Mouse (Mus musculus): ENCODE measurements at regions not wholly inside any gene's neighbourhood (a gene's known extent, or its start where the extent isn't known, plus 50 kb on each side); places are given as distances from the start of the nearest gene placed in this dataset.
"Not testable (repeated sequence)": the region's sequence is repeated elsewhere in the genome, so short reads cannot be mapped to it uniquely, and the experiment has no call there.

- H3K27me3 ChIP-seq (replicated peaks; ENCODE audit: low read depth, poor library complexity, severe bottlenecking), result no peaks in the 10 kb centered on the region
- H3K4me3 ChIP-seq, result no peak overlapping the region
- H3K9me3 ChIP-seq, result no peaks in the 10 kb centered on the region
- peak overlapping the region; percentile 4; the same call in 1 of the 2 replicates for H3K27ac ChIP-seq (replicated peaks)
- DNase-seq (ENCODE audit: low spot score), result peak; percentile 48
- H3K4me1 ChIP-seq, result peaks cover 11% of the 10 kb centered on the region
- H3K36me3 ChIP-seq (replicated peaks), result no peaks in the 10 kb centered on the region
- 20% methylated on average over 2 of the region's 2 CpGs for WGBS
Measured at GRCm38 (mm10) chr7:125155291-125155690, 289.2 kb upstream of the Kdm8 start.

DNA sequence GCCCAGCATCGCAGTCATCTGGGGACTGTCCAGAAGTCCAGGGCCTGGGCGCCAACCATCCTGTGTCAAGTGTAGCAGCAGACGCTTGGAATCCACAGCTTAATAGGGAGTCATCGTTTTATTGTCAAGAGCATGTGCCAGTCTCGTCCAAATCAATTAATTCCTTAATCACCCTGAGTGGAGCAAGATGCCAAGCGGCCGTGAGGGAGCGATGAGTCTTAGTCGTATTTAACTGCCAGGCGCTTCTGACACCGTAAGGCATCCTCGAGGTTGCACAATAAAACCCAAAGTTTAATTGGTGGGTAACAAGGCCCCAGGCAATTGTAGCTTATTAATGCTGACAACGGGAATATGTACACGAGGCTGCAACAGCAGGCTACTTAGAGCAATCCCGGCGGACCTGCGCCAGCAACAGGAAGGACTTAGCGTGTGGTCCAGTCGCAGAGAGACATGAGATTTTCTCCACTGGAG is 277.6 kb upstream of the Kdm8 start:
- Histone ChIP-seq H3K27ac (replicated peaks) (no peak overlapping the region), H3K27me3 (replicated peaks; ENCODE audit: low read depth, poor library complexity, severe bottlenecking) (no peaks in the 10 kb centered on the region), H3K36me3 (replicated peaks) (no peaks in the 10 kb centered on the region), H3K4me3 (no peak overlapping the region), H3K4me1 (no peaks in the 10 kb centered on the region), H3K9me3 (no peaks in the 10 kb centered on the region)
- 89% methylated on average over 19 of the region's 19 CpGs for WGBS
- DNase-seq (ENCODE audit: low spot score), result no peak

DNA sequence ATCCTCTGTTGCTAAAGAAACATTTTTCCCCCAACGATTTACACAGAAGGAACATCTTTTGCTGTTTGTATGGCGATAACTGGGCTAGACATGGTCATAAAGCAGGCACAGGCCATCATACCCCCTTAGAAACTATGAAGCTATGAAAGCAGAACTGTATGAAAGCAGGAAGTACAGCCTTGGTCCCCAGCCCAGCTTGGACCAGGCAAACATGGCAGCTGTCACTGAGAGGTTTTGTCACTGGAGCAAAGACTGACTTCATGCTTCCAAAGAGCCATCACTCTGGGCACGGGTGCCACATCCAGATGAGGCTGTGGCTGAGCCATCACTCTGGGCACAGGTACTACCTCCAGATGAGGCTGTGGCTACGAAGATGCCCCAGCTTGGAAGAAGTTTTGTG is 276.8 kb upstream of the Kdm8 start:
- 91% methylated on average over 4 of the region's 4 CpGs for WGBS
- no peak overlapping the region for H3K4me3 ChIP-seq
- no peak for DNase-seq (ENCODE audit: low spot score)
- no peak overlapping the region for H3K27ac ChIP-seq (replicated peaks)
- no peaks in the 10 kb centered on the region for H3K4me1 ChIP-seq
- H3K9me3 ChIP-seq, result no peaks in the 10 kb centered on the region
- H3K27me3 ChIP-seq (replicated peaks; ENCODE audit: low read depth, poor library complexity, severe bottlenecking), result no peaks in the 10 kb centered on the region
- H3K36me3 ChIP-seq (replicated peaks), result no peaks in the 10 kb centered on the region

DNA sequence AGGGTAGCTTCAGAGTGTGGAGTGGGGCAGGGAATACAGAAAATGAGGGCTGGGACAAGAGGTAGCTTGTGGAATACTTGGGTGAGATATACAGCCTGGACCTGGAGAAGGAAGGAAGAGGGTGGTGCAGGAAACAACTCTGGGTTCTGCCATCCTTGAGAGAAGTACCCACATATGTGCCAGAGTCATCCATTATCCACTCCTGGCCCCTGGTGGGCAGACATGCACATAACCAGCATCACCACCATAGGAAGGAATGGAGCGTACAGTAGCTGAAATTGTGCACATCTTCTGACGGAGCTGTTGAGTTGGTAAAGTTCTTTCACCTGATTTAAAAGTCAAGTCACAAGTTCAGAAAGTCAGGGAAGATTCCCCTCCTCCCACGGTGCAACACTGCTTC is 262.9 kb upstream of the Kdm8 start:
- H3K9me3 ChIP-seq, result no peaks in the 10 kb centered on the region
- no peak for DNase-seq (ENCODE audit: low spot score)
- WGBS, result 77% methylated on average over 3 of the region's 3 CpGs
- H3K4me3 ChIP-seq, result no peak overlapping the region
- H3K36me3 ChIP-seq (replicated peaks), result no peaks in the 10 kb centered on the region
- H3K27ac ChIP-seq (replicated peaks), result no peak overlapping the region
- H3K4me1 ChIP-seq, result no peaks in the 10 kb centered on the region
- no peaks in the 10 kb centered on the region for H3K27me3 ChIP-seq (replicated peaks; ENCODE audit: low read depth, poor library complexity, severe bottlenecking)

DNA sequence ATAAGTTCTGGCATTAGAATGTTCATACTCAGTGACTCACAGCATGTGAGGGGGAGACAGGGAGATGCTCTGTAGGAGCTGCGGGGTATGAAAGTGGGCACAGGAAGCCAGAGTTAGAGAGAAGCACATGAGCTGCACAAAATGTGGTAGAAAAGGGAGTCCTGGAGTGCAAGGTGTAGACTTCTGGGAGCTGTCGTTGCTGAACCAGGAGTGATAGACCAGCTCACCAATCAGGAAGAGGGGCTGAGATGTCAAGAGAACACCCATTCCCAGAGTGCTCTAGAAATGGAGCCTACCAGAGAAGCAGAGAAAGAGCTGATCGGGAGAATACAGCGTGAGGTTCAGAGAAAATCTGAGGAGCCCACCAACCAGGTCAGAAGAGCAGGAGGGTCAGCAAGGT is 262.2 kb upstream of the Kdm8 start:
- Histone ChIP-seq H3K27ac (replicated peaks) (no peak overlapping the region), H3K36me3 (replicated peaks) (no peaks in the 10 kb centered on the region), H3K4me1 (no peaks in the 10 kb centered on the region), H3K4me3 (no peak overlapping the region), H3K9me3 (no peaks in the 10 kb centered on the region), H3K27me3 (replicated peaks; ENCODE audit: low read depth, poor library complexity, severe bottlenecking) (no peaks in the 10 kb centered on the region)
- WGBS, result 83% methylated on average over 4 of the region's 4 CpGs
- no peak for DNase-seq (ENCODE audit: low spot score)

DNA sequence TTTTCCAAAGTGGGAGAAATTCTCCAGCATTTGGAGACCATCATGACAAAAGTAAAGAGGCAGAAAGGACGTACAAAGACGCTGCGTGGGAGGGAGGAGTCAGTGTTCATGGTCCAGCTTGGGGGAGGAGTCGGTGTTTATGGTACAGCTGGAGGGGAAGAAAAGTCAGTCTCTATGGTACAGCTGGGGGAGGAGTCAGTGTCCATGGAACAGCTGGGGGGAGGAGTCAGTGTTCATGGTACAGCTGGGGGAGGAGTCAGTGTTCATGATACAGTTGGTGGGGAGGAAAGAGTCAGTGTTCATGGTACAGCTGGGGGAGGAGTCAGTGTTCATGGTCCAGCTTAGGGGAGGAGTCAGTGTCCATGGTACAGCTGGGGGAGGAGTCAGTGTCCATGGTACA is 261.5 kb upstream of the Kdm8 start:
- not testable (repeated sequence) for H3K36me3 ChIP-seq (replicated peaks); H3K9me3 ChIP-seq; H3K4me1 ChIP-seq; H3K4me3 ChIP-seq; H3K27me3 ChIP-seq (replicated peaks; ENCODE audit: low read depth, poor library complexity, severe bottlenecking); H3K27ac ChIP-seq (replicated peaks); DNase-seq (ENCODE audit: low spot score)
- 83% methylated on average over 4 of the region's 4 CpGs for WGBS

GRCm38 (mm10) chr7:125185037-125185679 is 259.3 kb upstream of the Kdm8 start:
- no peak overlapping the region for H3K27ac ChIP-seq (replicated peaks)
- H3K36me3 ChIP-seq (replicated peaks), result no peaks in the 10 kb centered on the region
- 82% methylated on average over 13 of the region's 13 CpGs for WGBS
- no peaks in the 10 kb centered on the region for H3K27me3 ChIP-seq (replicated peaks; ENCODE audit: low read depth, poor library complexity, severe bottlenecking)
- DNase-seq (ENCODE audit: low spot score), result no peak
- H3K9me3 ChIP-seq, result no peaks in the 10 kb centered on the region
- no peak overlapping the region for H3K4me3 ChIP-seq
- no peaks in the 10 kb centered on the region for H3K4me1 ChIP-seq

DNA sequence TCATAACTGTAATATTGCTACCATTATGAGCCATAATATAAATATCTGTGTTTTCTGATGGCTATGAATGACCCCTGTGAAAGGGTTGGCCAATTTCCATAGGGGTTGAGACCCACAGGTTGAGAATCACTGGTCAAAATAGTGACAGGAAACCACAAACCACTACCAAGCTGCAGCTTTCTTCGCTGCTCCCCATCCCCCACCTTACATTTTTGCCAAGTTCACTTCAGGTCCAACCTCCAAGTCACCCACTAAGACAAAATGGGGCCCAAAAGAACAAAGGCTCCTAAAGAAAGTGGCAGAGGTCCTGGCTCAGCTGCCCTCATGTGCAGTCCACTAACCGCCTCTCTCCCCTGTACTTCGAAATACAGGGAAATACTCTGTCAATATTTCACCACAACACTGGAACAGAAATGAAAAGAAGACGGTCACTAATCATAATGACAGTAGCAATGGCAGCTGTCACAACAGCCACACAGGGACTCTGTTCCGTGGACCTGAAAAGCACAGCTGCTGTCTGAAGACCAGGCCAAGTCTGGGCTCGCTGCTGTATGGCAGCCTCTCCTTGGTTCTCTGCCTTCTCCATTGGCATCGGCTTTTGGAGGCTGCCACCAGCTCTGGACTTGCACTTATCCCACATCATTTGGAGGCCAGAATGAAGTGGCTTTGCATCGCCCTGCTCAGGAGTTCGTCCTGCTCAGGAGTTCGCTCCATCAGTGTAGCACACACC is 257.3 kb upstream of the Kdm8 start:
- no peaks in the 10 kb centered on the region for H3K4me1 ChIP-seq
- H3K4me3 ChIP-seq, result no peak overlapping the region
- no peak for DNase-seq (ENCODE audit: low spot score)
- H3K36me3 ChIP-seq (replicated peaks), result no peaks in the 10 kb centered on the region
- no peaks in the 10 kb centered on the region for H3K9me3 ChIP-seq
- 90% methylated on average over 10 of the region's 10 CpGs for WGBS
- no peaks in the 10 kb centered on the region for H3K27me3 ChIP-seq (replicated peaks; ENCODE audit: low read depth, poor library complexity, severe bottlenecking)
- no peak overlapping the region for H3K27ac ChIP-seq (replicated peaks)

DNA sequence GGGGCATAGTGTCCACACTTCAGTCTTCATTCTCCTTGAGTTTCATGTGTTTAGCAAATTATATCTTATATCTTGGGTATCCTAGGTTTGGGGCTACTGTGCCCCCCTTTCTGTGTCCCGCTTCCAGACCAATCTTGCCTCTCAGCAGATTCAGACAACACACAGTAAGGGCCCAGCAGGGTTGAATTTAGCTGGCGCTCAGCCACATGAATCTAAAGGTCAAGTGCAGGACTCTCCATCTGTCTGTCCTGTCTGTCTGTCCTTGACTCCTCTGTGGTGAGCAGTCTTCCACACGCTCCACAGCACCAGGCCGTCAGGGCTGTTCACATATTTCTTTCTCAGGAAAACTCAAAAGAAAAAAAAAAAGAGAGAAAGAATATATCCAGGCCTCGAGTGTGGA is 255.5 kb upstream of the Kdm8 start:
- H3K27ac ChIP-seq (replicated peaks), result no peak overlapping the region
- H3K4me1 ChIP-seq, result no peaks in the 10 kb centered on the region
- H3K9me3 ChIP-seq, result no peaks in the 10 kb centered on the region
- WGBS, result 89% methylated on average over 5 of the region's 5 CpGs
- DNase-seq (ENCODE audit: low spot score), result no peak
- no peak overlapping the region for H3K4me3 ChIP-seq
- no peaks in the 10 kb centered on the region for H3K36me3 ChIP-seq (replicated peaks)
- H3K27me3 ChIP-seq (replicated peaks; ENCODE audit: low read depth, poor library complexity, severe bottlenecking), result no peaks in the 10 kb centered on the region

DNA sequence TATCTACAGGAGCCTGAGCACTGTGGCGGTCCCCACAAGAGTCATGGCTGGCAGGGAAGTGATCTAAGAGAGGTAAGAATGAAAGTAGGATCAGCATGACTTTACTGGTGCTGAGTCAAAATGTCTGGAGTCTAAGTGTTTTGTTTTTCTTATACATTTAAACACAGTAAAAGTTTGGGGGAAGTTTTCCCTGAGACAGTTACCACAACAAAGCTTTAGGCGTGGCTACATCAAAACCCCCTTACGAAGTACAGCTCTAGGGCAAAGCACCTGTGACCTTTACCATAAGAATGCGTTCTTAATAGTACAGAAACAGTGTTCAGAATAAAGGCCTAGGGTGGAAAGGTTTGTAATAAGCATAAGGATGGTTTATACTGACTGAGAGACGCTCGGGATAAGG is 254.4 kb upstream of the Kdm8 start:
- Histone ChIP-seq H3K36me3 (replicated peaks) (no peaks in the 10 kb centered on the region), H3K27ac (replicated peaks) (no peak overlapping the region), H3K9me3 (no peaks in the 10 kb centered on the region), H3K4me3 (no peak overlapping the region), H3K27me3 (replicated peaks; ENCODE audit: low read depth, poor library complexity, severe bottlenecking) (no peaks in the 10 kb centered on the region), H3K4me1 (no peaks in the 10 kb centered on the region)
- DNase-seq (ENCODE audit: low spot score), result no peak
- 81% methylated on average over 6 of the region's 6 CpGs for WGBS

- no peaks in the 10 kb centered on the region for H3K9me3 ChIP-seq
- no peaks in the 10 kb centered on the region for H3K36me3 ChIP-seq (replicated peaks)
- no peaks in the 10 kb centered on the region for H3K27me3 ChIP-seq (replicated peaks; ENCODE audit: low read depth, poor library complexity, severe bottlenecking)
- DNase-seq (ENCODE audit: low spot score), result no peak
- no peak overlapping the region for H3K27ac ChIP-seq (replicated peaks)
- no peaks in the 10 kb centered on the region for H3K4me1 ChIP-seq
- H3K4me3 ChIP-seq, result no peak overlapping the region
Measured at GRCm38 (mm10) chr7:125191313-125191712, 253.2 kb upstream of the Kdm8 start.

GRCm38 (mm10) chr7:125211346-125211973 is 233.0 kb upstream of the Kdm8 start:
- H3K4me1 ChIP-seq, result peaks cover 2% of the 10 kb centered on the region; the same call in 1 of the 2 replicates
- WGBS, result 75% methylated on average over 6 of the region's 6 CpGs
- DNase-seq (ENCODE audit: low spot score), result no peak
- no peak overlapping the region for H3K4me3 ChIP-seq
- no peaks in the 10 kb centered on the region for H3K36me3 ChIP-seq (replicated peaks)
- no peaks in the 10 kb centered on the region for H3K9me3 ChIP-seq
- no peaks in the 10 kb centered on the region for H3K27me3 ChIP-seq (replicated peaks; ENCODE audit: low read depth, poor library complexity, severe bottlenecking)
- H3K27ac ChIP-seq (replicated peaks), result no peak overlapping the region

GRCm38 (mm10) chr7:125214036-125214435 is 230.4 kb upstream of the Kdm8 start:
- Histone ChIP-seq H3K27me3 (replicated peaks; ENCODE audit: low read depth, poor library complexity, severe bottlenecking) (no peaks in the 10 kb centered on the region), H3K4me1 (peaks cover 15% of the 10 kb centered on the region), H3K9me3 (no peaks in the 10 kb centered on the region), H3K4me3 (no peak overlapping the region), H3K36me3 (replicated peaks) (no peaks in the 10 kb centered on the region), H3K27ac (replicated peaks) (no peak overlapping the region)
- 82% methylated on average over 6 of the region's 6 CpGs for WGBS
- no peak for DNase-seq (ENCODE audit: low spot score)

Measured in embryonic facial prominence, embryonic 10.5 days (tissue).